Mouse (Mus musculus): ENCODE measurements at regions not wholly inside any gene's neighbourhood (a gene's known extent, or its start where the extent isn't known, plus 50 kb on each side); places are given as distances from the start of the nearest gene placed in this dataset.

DNA sequence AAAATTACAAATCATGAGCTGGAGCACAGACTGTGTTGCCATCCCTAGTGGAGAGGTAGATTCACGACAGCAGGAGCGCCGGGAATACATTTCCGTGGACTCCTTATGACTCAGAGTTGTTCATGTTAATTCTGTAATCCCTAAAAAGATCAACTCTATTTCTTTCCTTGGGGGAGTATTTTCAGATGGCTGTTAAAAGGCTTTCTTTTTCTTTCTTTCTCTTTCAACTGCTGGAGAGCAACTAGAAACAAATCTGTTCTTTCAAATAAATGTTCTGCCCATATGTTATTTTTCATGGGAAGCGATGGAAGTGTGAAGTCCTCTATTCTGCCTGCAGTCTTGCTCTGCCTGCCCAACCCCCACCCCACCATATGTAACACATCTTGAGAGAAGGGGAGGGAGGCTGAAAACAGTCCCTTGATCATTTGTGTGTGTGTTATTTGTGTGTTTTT lies 401.4 kb upstream of the Dcn start:
- TF ChIP-seq POLR2A (IDR thresholded peaks at IDR 0.05; ENCODE audit: low read depth, low read length) (no peak), CTCF (IDR thresholded peaks at IDR 0.05; ENCODE audit: extremely low read depth, insufficient read depth, insufficient read length, insufficient replicate concordance) (no peak)
- Histone ChIP-seq H3K36me3 (ENCODE audit: control insufficient read depth, insufficient read depth, low read length) (no peaks in the 10 kb centered on the region), H3K27me3 (ENCODE audit: control insufficient read depth, insufficient read depth, low read length) (no peaks in the 10 kb centered on the region), H3K27ac (ENCODE audit: insufficient read depth, low read length) (no peak overlapping the region), H3K4me3 (ENCODE audit: extremely low read depth, insufficient read depth, insufficient read length) (no peak overlapping the region), H3K4me1 (ENCODE audit: control insufficient read depth, insufficient read depth, insufficient read length) (no peaks in the 10 kb centered on the region)
- DNase-seq (ENCODE audit: low read depth in 1 of 2, low spot score in 2 of 2) = no peak
- WGBS = 92% methylated on average over 5 of the region's 5 CpGs

DNA sequence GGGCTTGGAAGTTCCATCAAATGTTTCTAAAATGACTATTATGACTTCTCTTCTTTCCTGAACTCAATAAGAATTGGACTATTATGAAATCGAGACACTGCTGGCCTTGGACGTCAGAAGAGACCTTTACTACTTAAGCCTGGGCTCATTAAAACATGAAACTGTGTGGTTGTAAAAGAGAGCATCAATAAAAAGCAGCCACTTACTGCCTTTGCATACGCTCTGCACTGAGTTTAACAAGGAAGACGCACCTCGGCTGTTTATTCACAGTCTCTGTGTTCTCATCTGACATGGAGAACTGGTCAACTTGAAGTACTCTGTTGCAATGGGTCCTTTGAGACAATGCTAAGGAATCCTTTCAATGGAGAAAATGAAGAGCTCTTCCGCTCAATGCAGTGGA lies 399.8 kb upstream of the Dcn start:
- no peak overlapping the region for H3K4me3 ChIP-seq (ENCODE audit: extremely low read depth, insufficient read depth, insufficient read length)
- TF ChIP-seq CTCF (IDR thresholded peaks at IDR 0.05; ENCODE audit: extremely low read depth, insufficient read depth, insufficient read length, insufficient replicate concordance) = no peak
- TF ChIP-seq POLR2A (IDR thresholded peaks at IDR 0.05; ENCODE audit: low read depth, low read length) = no peak
- WGBS = 92% methylated on average over 6 of the region's 6 CpGs
- no peaks in the 10 kb centered on the region for H3K4me1 ChIP-seq (ENCODE audit: control insufficient read depth, insufficient read depth, insufficient read length)
- H3K27me3 ChIP-seq (ENCODE audit: control insufficient read depth, insufficient read depth, low read length) = no peaks in the 10 kb centered on the region
- DNase-seq (ENCODE audit: low read depth in 1 of 2, low spot score in 2 of 2) = no peak
- H3K27ac ChIP-seq (ENCODE audit: insufficient read depth, low read length) = no peak overlapping the region
- H3K36me3 ChIP-seq (ENCODE audit: control insufficient read depth, insufficient read depth, low read length) = no peaks in the 10 kb centered on the region

DNA sequence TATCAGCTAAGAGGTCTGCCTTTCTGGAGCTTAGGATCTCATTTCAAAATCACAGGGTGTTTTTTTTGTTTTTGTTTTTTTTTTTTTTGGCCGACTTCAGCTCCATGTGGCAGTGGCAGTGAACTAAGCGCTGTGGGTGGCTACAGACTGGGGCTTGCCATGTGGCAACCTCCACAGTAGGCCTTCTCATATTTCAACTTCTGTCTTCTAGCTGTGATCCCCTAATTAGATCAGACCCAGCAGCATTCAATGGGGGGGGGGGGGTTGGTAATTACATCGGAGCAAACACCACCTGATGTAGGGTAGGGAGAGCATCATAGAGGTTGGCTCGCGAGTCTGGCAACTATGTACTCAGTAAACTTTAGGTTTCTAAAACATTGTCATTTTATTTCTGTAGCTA lies 392.1 kb upstream of the Dcn start:
- H3K4me3 ChIP-seq (ENCODE audit: extremely low read depth, insufficient read depth, insufficient read length) = no peak overlapping the region
- no peaks in the 10 kb centered on the region for H3K36me3 ChIP-seq (ENCODE audit: control insufficient read depth, insufficient read depth, low read length)
- TF ChIP-seq POLR2A (IDR thresholded peaks at IDR 0.05; ENCODE audit: low read depth, low read length) (no peak), CTCF (IDR thresholded peaks at IDR 0.05; ENCODE audit: extremely low read depth, insufficient read depth, insufficient read length, insufficient replicate concordance) (no peak)
- no peaks in the 10 kb centered on the region; the same call in 1 of the 2 replicates for H3K4me1 ChIP-seq (ENCODE audit: control insufficient read depth, insufficient read depth, insufficient read length)
- no peak for DNase-seq (ENCODE audit: low read depth in 1 of 2, low spot score in 2 of 2)
- H3K27me3 ChIP-seq (ENCODE audit: control insufficient read depth, insufficient read depth, low read length) = no peaks in the 10 kb centered on the region
- H3K27ac ChIP-seq (ENCODE audit: insufficient read depth, low read length) = no peak overlapping the region
- 91% methylated on average over 5 of the region's 5 CpGs for WGBS

- DNase-seq (ENCODE audit: low read depth in 1 of 2, low spot score in 2 of 2) = no peak
- Histone ChIP-seq H3K4me3 (ENCODE audit: extremely low read depth, insufficient read depth, insufficient read length) (no peak overlapping the region), H3K27me3 (ENCODE audit: control insufficient read depth, insufficient read depth, low read length) (no peaks in the 10 kb centered on the region), H3K36me3 (ENCODE audit: control insufficient read depth, insufficient read depth, low read length) (no peaks in the 10 kb centered on the region), H3K27ac (ENCODE audit: insufficient read depth, low read length) (no peak overlapping the region), H3K4me1 (ENCODE audit: control insufficient read depth, insufficient read depth, insufficient read length) (no peaks in the 10 kb centered on the region; the same call in 1 of the 2 replicates)
- TF ChIP-seq CTCF (IDR thresholded peaks at IDR 0.05; ENCODE audit: extremely low read depth, insufficient read depth, insufficient read length, insufficient replicate concordance) (no peak), POLR2A (IDR thresholded peaks at IDR 0.05; ENCODE audit: low read depth, low read length) (no peak)
- WGBS = 84% methylated on average over 7 of the region's 7 CpGs
These were observed 389.2 kb upstream of the Dcn start for GRCm38 (mm10) chr10:97090254-97090653.

GRCm38 (mm10) chr10:97093886-97094285 lies 385.5 kb upstream of the Dcn start:
- no peak overlapping the region for H3K27ac ChIP-seq (ENCODE audit: insufficient read depth, low read length)
- no peaks in the 10 kb centered on the region for H3K4me1 ChIP-seq (ENCODE audit: control insufficient read depth, insufficient read depth, insufficient read length)
- 48% methylated on average over 3 of the region's 3 CpGs for WGBS
- TF ChIP-seq POLR2A (IDR thresholded peaks at IDR 0.05; ENCODE audit: low read depth, low read length) (no peak), CTCF (IDR thresholded peaks at IDR 0.05; ENCODE audit: extremely low read depth, insufficient read depth, insufficient read length, insufficient replicate concordance) (no peak)
- no peaks in the 10 kb centered on the region for H3K27me3 ChIP-seq (ENCODE audit: control insufficient read depth, insufficient read depth, low read length)
- no peaks in the 10 kb centered on the region for H3K36me3 ChIP-seq (ENCODE audit: control insufficient read depth, insufficient read depth, low read length)
- no peak for DNase-seq (ENCODE audit: low read depth in 1 of 2, low spot score in 2 of 2)
- H3K4me3 ChIP-seq (ENCODE audit: extremely low read depth, insufficient read depth, insufficient read length) = no peak overlapping the region

DNA sequence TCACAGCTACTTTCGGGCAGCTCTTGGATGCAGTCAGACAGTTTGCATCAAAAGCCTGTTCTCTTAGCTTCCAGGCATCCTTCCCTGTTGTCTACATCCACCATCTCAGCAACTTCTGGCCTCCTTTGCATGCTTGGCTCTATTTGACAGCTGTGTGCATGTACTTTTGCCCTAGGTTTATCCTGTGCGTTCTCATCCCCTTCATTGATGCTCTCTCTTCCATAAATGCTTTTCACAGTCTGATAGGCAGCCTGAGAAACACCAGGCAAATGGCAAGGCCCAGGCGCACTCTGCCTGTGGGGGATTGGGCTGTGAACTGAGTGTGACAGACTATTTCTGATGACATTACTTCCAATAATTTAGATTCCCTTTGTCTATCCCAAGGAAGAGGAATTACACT lies 364.9 kb upstream of the Dcn start:
- no peak for TF ChIP-seq CTCF (IDR thresholded peaks at IDR 0.05; ENCODE audit: extremely low read depth, insufficient read depth, insufficient read length, insufficient replicate concordance)
- TF ChIP-seq POLR2A (IDR thresholded peaks at IDR 0.05; ENCODE audit: low read depth, low read length) = no peak
- WGBS = 88% methylated on average over 3 of the region's 3 CpGs
- H3K4me3 ChIP-seq (ENCODE audit: extremely low read depth, insufficient read depth, insufficient read length) = no peak overlapping the region

GRCm38 (mm10) chr10:97122693-97123092 lies 356.7 kb upstream of the Dcn start:
- no peaks in the 10 kb centered on the region; the same call in 1 of the 2 replicates for H3K27me3 ChIP-seq (ENCODE audit: control insufficient read depth, insufficient read depth, low read length)
- no peak overlapping the region for H3K27ac ChIP-seq (ENCODE audit: insufficient read depth, low read length)
- no peaks in the 10 kb centered on the region for H3K36me3 ChIP-seq (ENCODE audit: control insufficient read depth, insufficient read depth, low read length)
- 73% methylated on average over 1 of the region's 1 CpGs for WGBS
- no peak for DNase-seq (ENCODE audit: low read depth in 1 of 2, low spot score in 2 of 2)
- TF ChIP-seq POLR2A (IDR thresholded peaks at IDR 0.05; ENCODE audit: low read depth, low read length) = no peak
- no peak for TF ChIP-seq CTCF (IDR thresholded peaks at IDR 0.05; ENCODE audit: extremely low read depth, insufficient read depth, insufficient read length, insufficient replicate concordance)
- H3K4me3 ChIP-seq (ENCODE audit: extremely low read depth, insufficient read depth, insufficient read length) = no peak overlapping the region
- no peaks in the 10 kb centered on the region for H3K4me1 ChIP-seq (ENCODE audit: control insufficient read depth, insufficient read depth, insufficient read length)

More for the DNA sequence above, 364.9 kb upstream of the Dcn start:
- Histone ChIP-seq H3K4me1 (ENCODE audit: control insufficient read depth, insufficient read depth, insufficient read length) (no peaks in the 10 kb centered on the region), H3K36me3 (ENCODE audit: control insufficient read depth, insufficient read depth, low read length) (no peaks in the 10 kb centered on the region), H3K27me3 (ENCODE audit: control insufficient read depth, insufficient read depth, low read length) (no peaks in the 10 kb centered on the region), H3K27ac (ENCODE audit: insufficient read depth, low read length) (no peak overlapping the region)
- no peak for DNase-seq (ENCODE audit: low read depth in 1 of 2, low spot score in 2 of 2)
